Mouse (Mus musculus) urinary bladder, postnatal 14 days (tissue): Measurements from ENCODE around the gene Srsf1.
A peak's percentile ranks its signal among the peaks of the same experiment; 100 is the strongest.

Source experiments
- DNase-seq: peaks from one replicate; pipeline ENCODE4 v3.0.0; 2021; ENCODE audit warnings: low spot score

Gene Srsf1

DNA sequence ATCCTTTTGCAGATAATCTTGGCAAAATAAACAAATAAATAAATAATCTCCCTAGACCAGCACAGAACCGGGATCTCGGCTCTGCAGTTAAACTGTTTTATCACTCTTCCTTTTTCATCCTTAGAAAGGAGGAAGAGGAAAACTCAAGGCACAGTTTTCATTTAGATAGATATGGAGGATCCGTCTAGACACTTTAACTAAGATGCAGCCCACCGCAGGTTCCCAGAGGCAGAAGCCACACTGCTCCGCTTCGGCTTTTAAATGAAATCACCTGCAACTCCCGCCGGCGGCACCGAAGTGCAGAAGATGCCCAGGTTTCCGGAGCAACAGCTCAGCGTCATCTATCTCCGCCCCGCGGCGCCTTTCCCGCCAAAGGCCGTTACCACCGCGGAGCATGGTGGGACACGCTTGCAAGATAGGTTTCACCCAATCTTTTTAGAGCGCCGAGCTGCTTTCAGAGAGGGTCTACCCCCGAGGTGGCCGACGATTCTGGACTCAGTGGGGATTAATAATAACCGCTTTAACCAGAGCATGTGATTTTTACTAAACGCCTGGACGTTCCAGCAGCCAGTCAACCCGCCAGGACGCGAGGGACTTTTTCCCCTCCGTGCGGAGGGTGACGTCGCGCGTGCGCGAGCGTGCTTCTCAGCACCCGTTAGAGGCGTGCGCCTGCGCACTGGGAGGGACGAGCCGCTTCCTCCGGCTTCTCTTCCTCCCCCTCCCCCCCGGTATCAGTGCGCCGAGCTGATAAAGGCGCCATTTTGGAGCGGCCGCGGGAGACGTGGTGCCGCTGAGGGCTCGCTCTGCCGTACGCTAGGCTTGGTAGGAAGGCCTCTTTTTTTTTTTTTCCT lies at the start of gene Srsf1:
Srsf1 (plus strand) TSS at position 430 of the 851 bp plus-strand sequence.
- peak; percentile 99 for DNase-seq

DNA sequence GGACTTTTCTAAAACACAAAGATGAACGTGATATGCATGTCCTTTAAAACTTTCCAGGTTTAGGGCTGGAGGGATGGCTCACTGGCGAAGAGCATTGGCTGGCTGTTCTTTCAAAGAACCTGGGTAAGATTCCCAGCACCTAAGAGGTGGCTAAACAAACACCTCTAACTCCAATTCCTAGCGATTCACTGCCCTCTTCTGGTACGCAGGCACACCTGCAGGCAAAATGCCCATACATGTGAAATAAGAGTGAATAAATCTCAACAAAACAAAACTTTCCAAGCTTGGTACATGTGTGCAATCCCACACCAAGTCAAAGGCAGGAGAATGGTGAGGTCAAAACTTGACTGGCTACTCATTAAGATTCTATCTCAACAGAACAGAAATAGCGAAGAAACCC lies 47.4 kb upstream of the Srsf1 start:
- DNase-seq = no peak

- peak; percentile 50 for DNase-seq
Measured at GRCm38 (mm10) chr11:88002738-88003137, 44.4 kb upstream of the Srsf1 start.

- no peak for DNase-seq
Measured at GRCm38 (mm10) chr11:88004123-88004522, 43.0 kb upstream of the Srsf1 start.

- DNase-seq = no peak
Measured at GRCm38 (mm10) chr11:88008641-88009040, 38.5 kb upstream of the Srsf1 start.

DNA sequence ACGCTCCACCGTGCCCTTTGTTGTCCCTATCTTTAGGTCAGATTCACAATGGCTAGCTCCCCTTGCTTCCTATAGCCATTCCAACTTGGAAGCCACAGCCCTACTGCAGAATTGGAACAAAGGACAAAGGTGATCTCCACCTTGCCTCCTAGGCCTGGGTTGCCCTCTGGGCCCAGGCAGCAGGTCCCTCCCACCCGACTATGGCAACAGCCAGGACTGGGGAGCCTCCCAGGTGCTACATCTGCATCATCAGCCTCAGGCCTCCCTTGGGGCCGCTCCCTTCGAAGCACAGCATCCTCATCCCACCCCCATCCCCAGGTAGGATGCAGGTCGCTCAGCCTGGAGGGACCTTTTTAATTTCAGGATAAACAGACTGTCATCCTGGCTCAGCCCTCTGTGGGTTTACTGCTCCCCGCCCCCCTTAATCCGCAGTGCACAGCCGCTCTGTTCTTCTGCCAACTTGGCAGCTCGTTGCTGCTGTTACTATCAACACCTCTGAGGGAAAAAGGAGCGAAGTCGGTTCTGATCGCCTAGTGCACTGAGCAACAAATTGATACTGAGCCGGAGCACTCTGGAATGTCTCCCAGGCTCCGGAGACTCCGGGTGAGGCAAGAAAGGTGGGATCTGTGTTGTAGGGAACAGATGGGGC lies 37.5 kb upstream of the Srsf1 start:
- no peak for DNase-seq

- DNase-seq = no peak
Measured at GRCm38 (mm10) chr11:88011208-88011913, 35.8 kb upstream of the Srsf1 start.

GRCm38 (mm10) chr11:88011914-88012419 lies 35.2 kb upstream of the Srsf1 start:
- no peak for DNase-seq

- no peak for DNase-seq
Measured at GRCm38 (mm10) chr11:88012621-88013244, 34.4 kb upstream of the Srsf1 start.

DNA sequence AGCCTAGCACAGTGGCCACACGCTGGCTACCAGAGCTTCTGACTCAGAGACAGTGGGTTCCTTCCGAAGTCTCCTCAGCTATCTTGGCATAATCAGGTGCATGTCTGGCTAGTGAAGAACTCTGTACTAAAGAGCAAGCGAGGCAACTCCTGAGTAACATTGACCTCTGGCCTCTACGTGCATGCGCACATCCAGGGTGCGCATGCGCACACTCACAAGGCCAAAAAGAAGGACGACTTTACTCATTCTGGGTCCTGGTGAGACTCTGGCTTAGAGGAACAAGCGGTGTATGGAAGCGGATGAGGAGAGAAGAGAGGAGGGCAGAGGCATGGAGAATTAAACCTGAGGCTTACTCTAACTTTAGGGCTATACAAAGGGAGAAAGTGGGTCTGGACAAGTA lies 33.5 kb upstream of the Srsf1 start:
- DNase-seq = no peak

GRCm38 (mm10) chr11:88015161-88015560 lies 32.0 kb upstream of the Srsf1 start:
- DNase-seq = no peak

- no peak for DNase-seq
Measured at GRCm38 (mm10) chr11:88015795-88016194, 31.4 kb upstream of the Srsf1 start.

GRCm38 (mm10) chr11:88023933-88024332 lies 23.2 kb upstream of the Srsf1 start:
- DNase-seq = no peak

DNA sequence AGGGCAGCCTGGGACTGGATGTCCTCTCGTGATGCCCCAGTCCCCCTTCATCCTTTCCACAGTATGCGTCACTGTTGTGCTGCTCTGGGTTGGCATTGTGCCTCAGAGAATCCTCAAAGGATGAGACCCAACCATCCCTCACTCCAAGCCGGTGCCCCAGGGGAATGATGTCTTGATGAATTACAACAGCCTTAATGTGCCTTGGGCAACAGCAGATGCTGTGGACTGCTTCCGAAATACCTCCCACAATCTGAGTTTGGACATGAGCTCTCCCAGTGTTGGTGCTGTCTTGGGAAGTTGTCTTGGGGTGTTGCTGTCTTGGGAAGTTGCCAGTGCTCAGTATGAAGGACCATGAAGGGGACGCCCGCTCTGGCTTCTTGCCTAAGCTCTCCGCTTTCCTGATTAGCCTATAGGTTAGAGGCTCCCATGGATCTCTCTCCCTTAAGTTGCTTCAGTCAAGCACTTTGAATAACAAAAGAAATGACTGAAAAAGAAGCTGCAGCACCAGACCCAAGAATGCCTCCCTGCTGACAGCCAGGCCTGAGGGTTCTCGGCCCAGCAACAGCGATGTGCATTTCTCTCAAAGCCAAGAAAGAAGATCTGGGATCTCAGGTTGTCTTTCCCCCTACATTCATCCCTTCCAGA lies 19.7 kb upstream of the Srsf1 start:
- no peak for DNase-seq

GRCm38 (mm10) chr11:88028193-88028684 lies 18.9 kb upstream of the Srsf1 start:
- DNase-seq = no peak

DNA sequence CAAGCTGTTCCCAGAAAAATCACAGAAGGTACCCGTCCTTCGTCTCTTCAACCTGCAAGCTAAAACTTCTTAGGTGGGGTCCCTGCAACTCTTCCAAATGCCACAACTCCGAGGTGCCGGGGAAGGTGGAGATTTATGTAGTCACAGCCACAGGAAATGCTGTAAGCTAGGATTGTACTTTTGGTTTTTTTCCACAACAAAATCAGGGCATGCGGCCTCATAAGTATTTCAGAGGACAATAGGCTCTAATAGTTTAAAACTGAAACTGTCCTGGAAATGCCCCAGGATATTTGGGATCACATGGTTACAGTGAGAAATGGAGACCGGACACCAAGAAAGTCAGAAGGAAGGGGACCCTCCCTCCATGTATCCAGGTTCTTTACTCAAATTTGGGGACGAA lies 17.0 kb upstream of the Srsf1 start:
- no peak for DNase-seq

- no peak for DNase-seq
Measured at GRCm38 (mm10) chr11:88030836-88031235, 16.3 kb upstream of the Srsf1 start.

DNA sequence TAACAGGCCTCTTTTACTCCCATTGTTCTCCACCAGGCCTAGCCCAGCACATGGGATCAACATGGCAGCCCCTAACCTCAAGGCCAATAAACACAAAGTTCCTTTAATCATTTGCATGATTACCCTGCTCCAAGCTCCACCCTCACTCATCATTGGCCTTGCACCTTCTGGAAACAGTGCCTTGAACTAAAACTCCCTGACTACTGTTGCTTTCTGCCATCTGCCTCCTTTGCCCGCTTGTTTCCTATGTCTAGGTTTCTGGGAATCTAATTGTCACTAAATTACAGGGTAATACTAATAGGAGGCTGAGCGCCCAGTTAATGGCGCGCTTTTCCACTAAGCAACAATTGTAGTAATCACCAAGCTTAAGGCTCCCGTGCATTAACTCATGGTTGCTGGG lies 15.4 kb upstream of the Srsf1 start:
- DNase-seq = no peak

- DNase-seq = no peak
Measured at GRCm38 (mm10) chr11:88035970-88036369, 11.2 kb upstream of the Srsf1 start.

DNA sequence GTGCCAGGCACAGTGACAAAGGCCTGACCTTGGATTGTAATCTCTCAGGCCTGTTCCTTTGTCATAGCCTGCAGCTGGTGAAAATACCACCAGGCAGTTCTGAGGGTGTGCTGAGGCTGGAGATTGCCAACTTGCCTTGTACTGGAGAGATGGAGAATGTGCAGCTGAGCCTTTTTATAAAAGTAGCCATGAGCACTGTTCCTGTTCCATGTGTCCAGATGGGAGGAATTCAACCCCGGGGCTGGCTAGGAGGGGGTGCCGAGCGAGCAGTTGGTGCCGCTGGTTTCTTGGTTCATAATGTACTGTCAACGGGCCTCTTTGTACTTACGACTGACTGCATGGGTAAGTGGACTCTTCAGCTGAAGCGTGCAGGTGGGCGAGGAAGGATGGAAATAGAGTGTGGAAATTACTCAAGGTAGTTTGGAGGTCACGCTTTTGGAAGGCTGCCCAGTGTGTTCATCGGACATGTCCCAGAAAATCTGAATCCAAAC lies 10.4 kb upstream of the Srsf1 start:
- no peak for DNase-seq

GRCm38 (mm10) chr11:88037386-88037785 lies 9.8 kb upstream of the Srsf1 start:
- no peak for DNase-seq
